Mouse (Mus musculus) cerebellum, adult (tissue): ENCODE measurements at regions not wholly inside any gene's neighbourhood (a gene's known extent, or its start where the extent isn't known, plus 50 kb on each side); places are given as distances from the start of the nearest gene placed in this dataset.

Source experiments
- ATAC-seq: cut with Nextera tagmentation; 2 replicates; pipeline ENCODE4 v1.9.2; 2017; ENCODE audit warnings: mild to moderate bottlenecking, moderate library complexity, mixed read lengths; ENCODE audit not compliant: insufficient number of reproducible peaks, low FRiP score, low TSS enrichment

- ATAC-seq = no peak
Measured at GRCm38 (mm10) chr7:137745575-137745974, 308.2 kb downstream of the Glrx3 start.

- no peak for ATAC-seq
Measured at GRCm38 (mm10) chr7:137745991-137746390, 308.6 kb downstream of the Glrx3 start.

GRCm38 (mm10) chr7:137748936-137749335, 311.5 kb downstream of the Glrx3 start:
- no peak for ATAC-seq

GRCm38 (mm10) chr7:137750741-137751140, 313.3 kb downstream of the Glrx3 start:
- no peak for ATAC-seq

- no peak for ATAC-seq
Measured at GRCm38 (mm10) chr7:137751151-137751859, 313.9 kb downstream of the Glrx3 start.

GRCm38 (mm10) chr7:137765961-137766360, 328.5 kb downstream of the Glrx3 start:
- no peak for ATAC-seq

GRCm38 (mm10) chr7:137766721-137767120, 329.3 kb downstream of the Glrx3 start:
- no peak for ATAC-seq

- no peak for ATAC-seq
Measured at GRCm38 (mm10) chr7:137773051-137773964, 335.9 kb downstream of the Glrx3 start.

GRCm38 (mm10) chr7:137773965-137774310, 336.5 kb downstream of the Glrx3 start:
- ATAC-seq = no peak

GRCm38 (mm10) chr7:137783954-137784353, 346.5 kb downstream of the Glrx3 start:
- no peak for ATAC-seq

- no peak for ATAC-seq
Measured at GRCm38 (mm10) chr7:137805361-137805760, 367.9 kb downstream of the Glrx3 start.

- ATAC-seq = no peak
Measured at GRCm38 (mm10) chr7:137812839-137813238, 375.4 kb downstream of the Glrx3 start.

- no peak for ATAC-seq
Measured at GRCm38 (mm10) chr7:137840520-137840919, 403.1 kb downstream of the Glrx3 start.

GRCm38 (mm10) chr7:137841044-137841443, 403.6 kb downstream of the Glrx3 start:
- ATAC-seq = no peak

- ATAC-seq = no peak
Measured at GRCm38 (mm10) chr7:137841456-137842100, 404.2 kb downstream of the Glrx3 start.

- no peak for ATAC-seq
Measured at GRCm38 (mm10) chr7:137847856-137848255, 410.4 kb downstream of the Glrx3 start.

- no peak for ATAC-seq
Measured at GRCm38 (mm10) chr7:137851061-137851460, 413.6 kb downstream of the Glrx3 start.

- ATAC-seq = no peak
Measured at GRCm38 (mm10) chr7:137859681-137860080, 422.3 kb downstream of the Glrx3 start.

GRCm38 (mm10) chr7:137860520-137860919, 423.1 kb downstream of the Glrx3 start:
- ATAC-seq = no peak

- no peak for ATAC-seq
Measured at GRCm38 (mm10) chr7:137864912-137865311, 427.5 kb downstream of the Glrx3 start.

- no peak for ATAC-seq
Measured at GRCm38 (mm10) chr7:137865457-137865856, 428.0 kb downstream of the Glrx3 start.
